Mouse (Mus musculus): ENCODE results near the gene Nit1. TPM values are rescaled to one million over a fixed set of nuclear protein-coding genes. Genes with fewer than 3 reads are reported as not detected.

Nit1 gene
- polyA plus RNA-seq, 1 experiment from 2014 or later: 43.6 TPM

Other genes starting within 250 kb of the Nit1 start
- 1.4 and 1.8 TPM in 2 replicates for gene Cfap126, start 231.7 kb downstream of the Nit1 start, polyA plus RNA-seq (2016; fragmentation: Nextera tagmentation; extraction: Ambion mirVana)
- 210 and 216 TPM in 2 replicates for gene Sdhc, start 195.0 kb downstream of the Nit1 start, polyA plus RNA-seq (2016; fragmentation: Nextera tagmentation; extraction: Ambion mirVana)
- 4.5 and 4.7 TPM in 2 replicates for gene Mpz, start 194.9 kb downstream of the Nit1 start, polyA plus RNA-seq (2016; fragmentation: Nextera tagmentation; extraction: Ambion mirVana)
- 9.2 and 9.3 TPM in 2 replicates for gene Pcp4l1, start 149.4 kb downstream of the Nit1 start, polyA plus RNA-seq (2016; fragmentation: Nextera tagmentation; extraction: Ambion mirVana)
- gene Nr1i3, start 131.7 kb downstream of the Nit1 start, polyA plus RNA-seq (2016; fragmentation: Nextera tagmentation; extraction: Ambion mirVana): 0.08 and 0.26 TPM in 2 replicates
- gene Tomm40l, start 123.1 kb downstream of the Nit1 start, polyA plus RNA-seq (2016; fragmentation: Nextera tagmentation; extraction: Ambion mirVana): 31.9 and 33.9 TPM in 2 replicates
- gene Apoa2, start 120.6 kb downstream of the Nit1 start, polyA plus RNA-seq (2016; fragmentation: Nextera tagmentation; extraction: Ambion mirVana): 3.5 and 3.7 TPM in 2 replicates
- 23.3 and 23.6 TPM in 2 replicates for gene Fcer1g, start 111.3 kb downstream of the Nit1 start, polyA plus RNA-seq (2016; fragmentation: Nextera tagmentation; extraction: Ambion mirVana)
- 18.2 and 18.6 TPM in 2 replicates for gene Adamts4, start 95.2 kb downstream of the Nit1 start, polyA plus RNA-seq (2016; fragmentation: Nextera tagmentation; extraction: Ambion mirVana)
- gene Ndufs2, start 94.3 kb downstream of the Nit1 start, polyA plus RNA-seq (2016; fragmentation: Nextera tagmentation; extraction: Ambion mirVana): 236 and 243 TPM in 2 replicates
- 86.0 and 89.3 TPM in 2 replicates for gene B4galt3, start 75.3 kb downstream of the Nit1 start, polyA plus RNA-seq (2016; fragmentation: Nextera tagmentation; extraction: Ambion mirVana)
- 75.4 and 79.1 TPM in 2 replicates for gene Ppox, start 64.5 kb downstream of the Nit1 start, polyA plus RNA-seq (2016; fragmentation: Nextera tagmentation; extraction: Ambion mirVana)
- gene Usp21, start 57.7 kb downstream of the Nit1 start, polyA plus RNA-seq (2016; fragmentation: Nextera tagmentation; extraction: Ambion mirVana): 135 and 139 TPM in 2 replicates
- 102 and 105 TPM in 2 replicates for gene Ufc1, start 50.6 kb downstream of the Nit1 start, polyA plus RNA-seq (2016; fragmentation: Nextera tagmentation; extraction: Ambion mirVana)
- gene Dedd, start 16.5 kb downstream of the Nit1 start, polyA plus RNA-seq (2016; fragmentation: Nextera tagmentation; extraction: Ambion mirVana): 54.5 and 61.8 TPM in 2 replicates
- 118 and 127 TPM in 2 replicates for gene Pfdn2, start within 50 bp of the Nit1 start, polyA plus RNA-seq (2016; fragmentation: Nextera tagmentation; extraction: Ambion mirVana)
- gene Klhdc9, start 15.2 kb upstream of the Nit1 start, polyA plus RNA-seq (2016; fragmentation: Nextera tagmentation; extraction: Ambion mirVana): 1.0 and 1.8 TPM in 2 replicates
- 7.5 and 8.7 TPM in 2 replicates for gene Nectin4, start 24.5 kb upstream of the Nit1 start, polyA plus RNA-seq (2016; fragmentation: Nextera tagmentation; extraction: Ambion mirVana)
- gene Arhgap30, start 43.3 kb upstream of the Nit1 start, polyA plus RNA-seq (2016; fragmentation: Nextera tagmentation; extraction: Ambion mirVana): 0.97 and 1.1 TPM in 2 replicates
- 119 and 125 TPM in 2 replicates for gene Usf1, start 65.7 kb upstream of the Nit1 start, polyA plus RNA-seq (2016; fragmentation: Nextera tagmentation; extraction: Ambion mirVana)
- gene Tstd1, start 73.2 kb upstream of the Nit1 start, polyA plus RNA-seq (2016; fragmentation: Nextera tagmentation; extraction: Ambion mirVana): 5.8 and 7.6 TPM in 2 replicates
- gene F11r, start 91.9 kb upstream of the Nit1 start, polyA plus RNA-seq (2016; fragmentation: Nextera tagmentation; extraction: Ambion mirVana): 31.8 and 35.2 TPM in 2 replicates
- gene Alyref2, start 157.8 kb upstream of the Nit1 start, polyA plus RNA-seq (2016; fragmentation: Nextera tagmentation; extraction: Ambion mirVana): 13.3 and 14.6 TPM in 2 replicates
- gene Itln1, start 189.6 kb upstream of the Nit1 start, polyA plus RNA-seq (2016; fragmentation: Nextera tagmentation; extraction: Ambion mirVana): not detected in 2 replicates
- 0.08 TPM in 1 of 2 replicates, not detected in the other for gene Cd244a, start 213.5 kb upstream of the Nit1 start, polyA plus RNA-seq (2016; fragmentation: Nextera tagmentation; extraction: Ambion mirVana)